Mouse (Mus musculus) heart, adult 11 months (tissue): Measurements from ENCODE around the gene Nipsnap2.
"Not testable (repeated sequence)": the region's sequence is repeated elsewhere in the genome, so short reads cannot be mapped to it uniquely, and the experiment has no call there.

ENCODE experiments used
- DNase-seq: peaks from one replicate; pipeline ENCODE4 v3.0.0; 2022

Gene Nipsnap2

DNA sequence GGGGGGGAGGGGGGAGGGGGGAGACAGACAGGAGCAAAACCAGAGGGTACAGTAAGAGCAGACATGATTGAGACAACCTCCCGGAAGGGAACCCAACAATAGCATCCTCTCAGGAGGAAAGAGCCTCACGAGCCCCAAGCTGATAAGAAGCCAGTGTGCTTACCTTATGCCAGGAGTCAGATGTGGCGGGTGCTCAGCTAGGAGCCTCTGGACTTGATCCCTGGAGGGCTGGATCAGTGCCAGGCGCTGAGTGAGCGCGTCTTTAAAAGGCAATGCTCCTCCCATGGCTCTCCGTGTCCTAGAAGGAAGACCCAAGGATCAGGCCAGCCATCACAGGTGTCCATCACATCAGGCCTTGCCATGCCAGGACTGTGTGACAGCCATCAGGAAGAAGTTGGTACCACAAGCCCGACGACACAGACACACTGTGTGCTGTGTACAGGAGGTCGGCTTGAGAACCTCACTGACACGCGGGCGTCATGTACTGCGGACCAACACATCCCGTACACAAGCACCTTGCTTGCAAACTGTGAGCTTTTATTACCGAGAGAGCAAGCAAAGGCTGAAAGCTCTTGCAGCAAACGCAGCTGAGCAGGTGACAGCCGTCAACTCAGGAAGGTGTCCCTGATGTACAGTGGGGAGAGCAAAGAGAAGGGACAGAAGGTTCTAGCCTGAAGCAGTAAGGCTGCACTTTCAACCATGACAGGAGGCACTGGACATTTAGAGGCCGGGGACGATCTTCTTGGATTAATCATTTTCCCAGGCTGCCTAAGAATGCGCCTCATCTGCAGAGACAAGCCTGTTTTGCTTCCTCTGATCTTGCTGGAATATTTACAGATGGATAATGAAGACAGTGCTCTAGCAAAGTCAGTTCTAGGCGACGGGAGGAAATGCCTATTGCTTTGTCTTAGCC lies 45.8 kb downstream of the Nipsnap2 start:
- no peak for DNase-seq

DNA sequence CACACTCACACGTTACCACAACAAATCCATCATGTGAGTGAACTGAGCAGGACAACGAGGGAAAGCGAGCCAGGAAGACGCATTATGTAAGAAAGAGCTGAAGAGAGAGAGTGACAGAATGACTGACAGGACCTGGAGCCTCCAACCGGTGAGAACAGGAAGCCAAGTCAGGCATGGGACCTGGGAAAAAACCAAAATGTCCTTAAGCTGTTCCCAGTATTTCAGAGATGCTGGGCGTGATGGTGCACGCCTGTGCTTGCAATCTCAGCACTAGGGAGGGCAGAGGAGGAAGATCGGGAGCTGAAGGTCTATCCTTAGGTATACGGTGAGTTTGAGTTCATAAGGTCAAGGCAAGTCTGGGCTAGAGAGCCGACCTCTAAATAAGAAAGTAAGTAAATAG lies 47.6 kb downstream of the Nipsnap2 start:
- no peak for DNase-seq

DNA sequence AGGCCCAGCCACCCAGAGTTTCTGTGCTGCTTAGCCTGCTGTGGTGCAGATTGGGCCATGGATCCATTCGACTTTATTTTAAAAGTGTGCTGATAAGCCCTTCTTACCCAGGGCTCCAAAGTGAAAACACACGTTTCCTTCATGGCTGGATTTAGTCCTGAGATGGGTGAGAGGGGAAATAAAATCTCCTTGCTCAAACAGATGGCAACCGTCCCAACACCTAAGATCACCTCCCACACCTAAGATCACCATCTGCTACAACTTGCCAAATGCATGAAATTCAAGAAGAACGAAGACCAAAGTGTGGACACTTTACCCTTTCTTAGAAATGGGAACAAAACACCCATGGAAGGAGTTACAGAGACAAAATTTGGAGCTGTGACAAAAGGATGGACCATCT lies 48.5 kb downstream of the Nipsnap2 start:
- not testable (repeated sequence) for DNase-seq

DNA sequence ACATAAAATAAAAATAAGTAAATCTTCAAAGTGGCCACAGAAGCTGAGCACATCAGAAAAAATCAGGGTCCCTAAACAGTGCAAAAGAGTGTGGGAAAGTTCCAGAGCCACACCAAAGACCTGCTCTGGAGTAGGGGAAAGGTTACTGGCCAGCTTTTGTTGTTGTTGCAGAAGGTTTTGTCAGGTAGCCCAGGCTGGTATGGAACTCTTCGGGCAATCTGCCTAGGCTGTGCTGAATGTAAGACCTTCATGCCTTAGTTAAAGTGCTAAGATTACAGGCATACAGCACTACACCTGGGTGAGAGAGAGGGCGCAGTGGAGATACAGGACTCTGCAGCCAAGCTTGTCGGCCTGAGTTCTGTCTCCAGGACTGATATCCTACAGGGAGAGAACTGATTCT lies 49.8 kb downstream of the Nipsnap2 start:
- DNase-seq = no peak

DNA sequence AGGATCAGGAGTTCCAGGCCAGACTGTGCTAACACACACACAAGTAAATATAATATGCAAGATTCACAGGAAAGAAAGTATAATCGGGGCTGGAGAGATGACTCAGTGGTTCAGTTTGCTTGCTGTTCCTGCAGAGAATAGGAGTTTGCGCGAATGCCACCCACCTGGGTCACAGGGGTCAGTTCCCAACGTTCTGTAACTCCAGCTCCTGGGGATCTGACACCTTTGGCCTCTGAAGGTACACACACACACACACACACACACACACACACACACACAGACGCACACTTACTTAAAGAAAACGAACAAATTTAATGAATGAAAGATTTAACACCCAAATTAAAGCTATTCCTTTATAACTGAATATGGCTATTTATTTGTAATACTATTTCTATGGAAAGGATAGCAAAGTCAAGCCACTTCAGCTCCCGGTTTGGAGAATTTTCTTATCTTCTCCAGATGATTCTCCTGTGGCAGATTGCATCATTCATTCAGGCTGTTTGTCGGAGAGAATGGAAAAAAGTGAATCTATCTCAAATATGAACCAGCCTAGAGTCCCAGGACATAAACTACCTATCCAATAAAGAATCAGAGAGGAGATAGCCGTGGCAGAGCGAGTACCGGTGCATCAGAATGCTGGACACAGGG lies 53.6 kb downstream of the Nipsnap2 start:
- DNase-seq = no peak

DNA sequence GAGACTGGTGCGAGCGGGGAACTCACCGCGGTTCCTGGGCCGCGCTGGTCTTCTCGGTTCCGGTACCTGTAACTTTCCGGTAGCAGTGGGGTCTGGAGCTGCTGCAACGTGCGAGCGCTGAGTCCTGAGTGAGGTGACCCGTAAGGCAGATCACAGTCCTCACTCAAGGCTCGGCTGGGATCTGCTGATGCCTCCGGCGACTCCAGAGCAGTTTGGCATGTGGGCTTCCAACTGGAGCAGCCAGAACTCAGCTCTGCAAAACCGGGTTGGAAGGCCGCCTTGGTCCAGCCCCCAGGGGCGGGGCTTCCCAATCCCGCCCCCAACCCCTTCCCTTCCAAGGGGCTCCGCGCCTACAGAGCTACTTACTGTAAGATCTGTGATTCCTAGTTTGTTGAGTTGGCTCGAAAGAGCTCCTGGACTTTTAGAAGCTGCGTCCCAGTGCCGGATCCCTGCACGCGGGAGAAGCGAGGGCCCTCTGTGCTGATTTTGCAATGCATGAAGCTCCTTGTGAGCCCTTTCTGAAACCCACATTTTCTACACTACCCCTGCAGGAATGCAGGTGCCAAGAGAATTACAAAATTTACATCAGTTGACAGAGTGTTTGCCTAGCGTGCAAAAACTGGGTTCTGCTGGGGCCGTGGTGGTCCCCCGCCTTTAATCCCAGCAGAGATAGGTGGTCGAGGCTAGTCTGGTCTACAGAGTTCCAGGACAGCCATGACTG lies 54.3 kb downstream of the Nipsnap2 start:
- peak; percentile 98 for DNase-seq

DNA sequence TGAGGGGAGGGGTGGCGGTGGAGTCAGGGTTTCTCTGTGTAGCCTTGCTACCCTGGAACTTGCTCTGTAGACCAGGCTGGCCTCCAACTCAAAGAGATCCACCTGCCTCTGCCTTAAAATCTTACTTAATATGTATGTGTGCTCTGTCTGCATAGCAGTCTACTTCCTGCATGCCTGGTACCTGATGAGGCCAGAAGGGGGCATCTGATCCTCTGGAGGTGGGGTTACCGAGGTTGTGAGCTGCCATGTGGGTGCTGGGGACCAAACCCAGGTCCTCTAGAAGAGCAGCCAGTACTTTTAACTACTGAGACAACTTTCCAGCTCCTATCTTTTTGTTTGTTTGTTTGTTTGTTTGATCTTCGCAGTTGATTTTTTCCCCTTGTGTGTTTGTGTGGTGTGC lies 55.3 kb downstream of the Nipsnap2 start:
- no peak for DNase-seq

DNA sequence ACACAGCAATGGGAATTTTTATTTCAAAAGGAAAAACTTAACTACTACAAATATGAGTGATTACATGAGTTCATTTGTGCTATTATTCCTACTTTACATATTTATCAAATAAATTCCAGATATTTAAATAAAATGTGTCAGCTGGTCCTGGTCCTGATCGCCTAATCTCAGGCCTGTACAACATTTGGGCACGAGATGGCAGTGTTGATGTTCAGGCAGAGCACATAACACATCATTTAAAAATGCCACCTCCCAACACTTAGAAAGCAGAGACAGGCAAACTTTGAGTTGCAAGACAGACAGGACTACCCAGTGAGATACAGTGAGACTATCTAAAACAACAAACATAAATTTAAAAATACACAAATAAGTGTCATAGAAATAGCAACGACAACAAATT lies 57.3 kb downstream of the Nipsnap2 start:
- no peak for DNase-seq

DNA sequence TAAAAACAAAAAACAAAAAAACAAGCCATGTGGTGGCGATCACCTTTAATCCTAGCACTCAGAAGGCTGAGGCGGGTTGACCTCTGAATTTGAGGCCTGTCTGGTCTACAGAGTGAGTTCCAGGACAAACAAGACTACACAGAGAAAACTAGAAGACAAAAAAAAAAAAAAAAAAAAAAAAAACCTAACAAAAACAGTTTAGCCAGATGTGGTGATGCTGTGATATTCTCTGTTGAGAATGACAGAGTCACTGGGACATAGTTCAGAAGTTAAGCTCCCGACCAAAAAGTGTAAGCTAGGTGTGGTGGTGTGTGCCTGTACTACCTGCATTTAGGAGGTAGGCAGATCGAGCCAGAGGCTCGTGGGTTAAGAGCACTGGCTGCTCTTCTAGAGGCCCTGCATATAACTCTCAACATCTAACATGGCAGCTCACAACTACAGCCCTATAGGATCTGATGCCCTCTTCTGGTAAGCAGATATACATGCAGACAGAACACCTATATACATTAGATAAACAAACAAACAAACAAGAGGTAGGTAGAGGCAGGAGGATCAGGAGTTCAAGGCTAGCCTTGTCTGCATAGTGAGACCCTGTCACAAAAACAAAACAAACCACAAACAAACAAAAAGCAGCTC lies 60.5 kb downstream of the Nipsnap2 start:
- DNase-seq = no peak

DNA sequence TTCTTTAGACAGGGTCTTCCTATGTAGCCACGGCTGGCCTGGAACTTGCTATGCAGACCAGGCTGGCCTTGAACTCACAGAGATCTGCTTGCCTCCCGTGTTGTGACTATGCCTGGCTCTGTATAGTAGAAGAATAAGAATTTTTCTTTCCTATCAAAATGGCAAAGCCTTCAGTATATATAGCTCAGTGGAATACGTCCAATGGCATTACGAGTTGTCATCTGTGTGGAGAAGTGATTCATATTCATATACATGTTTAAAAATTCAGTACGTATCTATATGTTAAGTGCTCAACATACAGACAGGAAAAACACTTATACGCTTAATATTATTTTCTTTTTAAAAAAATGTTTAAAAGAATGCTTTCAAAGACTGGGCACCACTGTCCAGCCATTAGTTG lies 61.3 kb downstream of the Nipsnap2 start:
- DNase-seq = no peak

DNA sequence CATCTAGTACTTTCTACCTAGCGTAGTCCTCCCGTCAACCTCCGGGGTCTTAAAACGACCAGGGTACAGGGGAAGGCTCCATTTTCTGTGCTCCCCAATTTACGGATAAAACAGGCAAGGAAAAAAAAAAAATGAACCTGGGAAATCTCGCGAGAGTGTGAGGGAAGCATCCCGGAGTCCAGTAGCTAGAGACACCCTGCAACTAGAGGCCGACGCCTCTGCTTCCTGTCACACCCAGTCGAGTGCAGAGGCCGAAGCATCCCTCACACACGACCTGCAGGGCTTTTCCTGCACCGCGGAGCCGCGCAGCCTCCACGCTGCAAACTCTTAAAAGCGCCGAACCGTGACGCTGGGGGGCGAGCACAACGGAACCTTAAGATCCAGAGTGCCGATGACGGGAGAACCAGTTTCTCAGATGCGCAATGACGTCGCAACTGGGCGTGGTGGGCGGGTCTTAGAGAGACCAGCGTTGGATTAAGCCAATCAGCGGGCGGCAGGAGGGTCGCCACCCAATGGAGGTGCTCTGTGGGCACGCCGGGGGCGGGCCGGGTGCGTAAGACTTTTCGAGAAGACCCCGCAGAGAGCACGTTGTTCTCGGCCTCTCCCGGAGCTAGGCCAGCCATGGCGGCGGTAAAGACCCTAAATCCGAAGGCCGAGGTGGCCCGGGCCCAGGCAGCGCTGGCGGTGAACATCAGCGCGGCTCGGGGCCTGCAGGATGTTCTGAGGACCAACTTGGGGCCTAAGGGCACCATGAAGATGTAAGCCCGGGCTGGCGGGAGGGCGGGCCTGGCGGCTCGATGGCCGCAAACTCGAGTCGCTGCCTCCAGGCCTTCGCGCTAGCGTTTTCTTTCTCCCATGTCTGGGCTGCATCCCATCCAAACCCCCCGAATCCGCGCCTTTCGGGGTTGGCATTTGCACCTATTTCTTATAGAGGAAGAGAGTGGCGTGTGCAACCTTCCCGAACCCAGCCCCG lies 62.2 kb downstream of the Nipsnap2 start, which contains the start of gene Psph:
Psph (minus strand) TSS at position 632 of the 973 bp plus-strand sequence.
- peak; percentile 100 for DNase-seq

DNA sequence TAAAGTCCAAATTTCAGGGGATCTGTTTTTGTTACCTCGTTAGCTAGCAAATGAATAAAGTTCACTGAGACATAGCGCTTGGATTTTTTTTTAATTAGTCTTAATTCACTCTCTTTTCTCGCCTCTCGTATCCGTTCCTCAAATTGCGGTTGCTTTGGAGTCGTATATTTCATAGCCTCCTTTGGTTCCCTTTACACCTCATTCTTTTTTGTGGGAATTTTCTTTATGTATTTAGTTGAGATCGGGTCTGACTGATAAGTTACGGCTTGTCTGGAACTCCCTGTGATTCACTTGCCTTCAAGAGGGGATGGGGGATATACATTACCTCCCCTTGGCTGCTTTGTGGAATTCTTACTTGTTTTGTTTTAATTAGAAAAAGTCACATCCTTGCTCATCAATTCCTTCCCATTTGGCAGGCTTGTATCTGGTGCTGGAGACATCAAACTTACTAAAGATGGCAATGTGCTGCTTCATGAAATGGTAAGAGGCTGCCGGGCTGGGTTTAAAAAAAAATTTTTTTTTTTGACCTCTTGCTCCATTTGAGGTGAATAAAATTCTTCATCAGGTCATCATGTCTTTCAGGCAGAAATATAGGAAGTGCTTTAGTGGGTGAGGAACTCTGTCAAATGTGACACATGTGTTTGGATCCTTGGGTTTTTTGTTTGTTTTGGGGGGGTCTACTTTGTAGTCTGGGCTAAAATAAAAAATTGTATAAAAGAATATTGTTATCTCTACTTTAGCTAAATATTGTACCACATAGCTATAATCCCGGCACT lies 63.1 kb downstream of the Nipsnap2 start:
- no peak for DNase-seq

DNA sequence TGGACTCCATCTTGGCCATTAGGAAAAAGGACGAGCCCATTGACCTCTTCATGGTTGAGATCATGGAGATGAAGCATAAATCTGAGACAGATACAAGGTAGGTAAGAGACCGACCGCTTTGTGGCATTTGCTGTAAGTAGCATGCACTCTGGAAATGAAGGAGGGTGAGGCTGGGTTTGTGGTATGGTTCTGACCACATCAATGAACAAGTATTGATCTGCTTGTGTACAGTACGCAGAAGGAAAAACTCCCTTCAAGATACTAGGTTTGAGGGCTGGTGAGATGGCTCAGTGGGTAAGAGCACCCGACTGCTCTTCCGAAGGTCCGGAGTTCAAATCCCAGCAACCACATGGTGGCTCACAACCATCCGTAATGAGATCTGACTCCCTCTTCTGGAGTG lies 65.7 kb downstream of the Nipsnap2 start:
- DNase-seq = not testable (repeated sequence)
